Mouse (Mus musculus) kidney, embryonic 15.5 days (tissue): ENCODE results near the gene Cpm. TPM values are rescaled to one million over a fixed set of nuclear protein-coding genes. Genes with fewer than 3 reads are reported as not detected.

ENCODE experiments used
- ATAC-seq: fragments of 200-750 bp; cut with Nextera tagmentation; replicated peaks from 2 replicates; pipeline ENCODE4 v1.8.0; 2017; ENCODE audit warnings: moderate TSS enrichment; ENCODE audit not compliant: low FRiP score
- H3K27ac ChIP-seq: fragments of 300-500 bp; sonication (generic); 2 replicates; pipeline ENCODE4 v1.5.1; 2015; ENCODE audit warnings: mild to moderate bottlenecking, inconsistent platforms
- H3K27me3 ChIP-seq: fragments of 300-500 bp; sonication (generic); 2 replicates; pipeline ENCODE4 v1.6.1; 2015; ENCODE audit warnings: inconsistent platforms
- H3K36me3 ChIP-seq: fragments of 300-500 bp; sonication (generic); 2 replicates; pipeline ENCODE4 v1.6.1; 2015; ENCODE audit warnings: inconsistent platforms
- H3K4me1 ChIP-seq: fragments of 300-500 bp; sonication (generic); 2 replicates; pipeline ENCODE4 v1.6.1; 2015; ENCODE audit warnings: inconsistent platforms
- H3K4me2 ChIP-seq: fragments of 300-500 bp; sonication (generic); 2 replicates; pipeline ENCODE4 v1.6.1; 2015; ENCODE audit warnings: moderate library complexity, mild to moderate bottlenecking, inconsistent platforms
- H3K4me3 ChIP-seq: fragments of 300-500 bp; sonication (generic); replicated peaks from 2 replicates; pipeline ENCODE4 v1.5.1; 2015; ENCODE audit warnings: mild to moderate bottlenecking, inconsistent platforms
- H3K9ac ChIP-seq: fragments of 300-500 bp; sonication (generic); 2 replicates; pipeline ENCODE4 v1.6.1; 2015; ENCODE audit warnings: mild to moderate bottlenecking, inconsistent platforms
- H3K9me3 ChIP-seq: fragments of 300-500 bp; sonication (generic); replicated peaks from 2 replicates; pipeline ENCODE4 v1.6.1; 2016; ENCODE audit warnings: inconsistent platforms
- WGBS: fragments of 180-500 bp; shearing (Covaris S2); methylation state at CpG from one replicate; pipeline ENCODE4 v1.1.7; 2015; ENCODE audit warnings: mixed read lengths; 5-methylcytosine and 5-hydroxymethylcytosine counted together
- polyA plus RNA-seq: library from polyadenylated mRNA; unstranded; fragments of >200 nt; fragmentation: Nextera tagmentation; extraction: Ambion mirVana; gene quantifications from 2 replicates; pipeline ENCODE4 v1.2.1, GENCODE M21; 2015

Gene Cpm
- polyA plus RNA-seq, 1 experiment from 2014 or later, result 31.5 TPM

DNA sequence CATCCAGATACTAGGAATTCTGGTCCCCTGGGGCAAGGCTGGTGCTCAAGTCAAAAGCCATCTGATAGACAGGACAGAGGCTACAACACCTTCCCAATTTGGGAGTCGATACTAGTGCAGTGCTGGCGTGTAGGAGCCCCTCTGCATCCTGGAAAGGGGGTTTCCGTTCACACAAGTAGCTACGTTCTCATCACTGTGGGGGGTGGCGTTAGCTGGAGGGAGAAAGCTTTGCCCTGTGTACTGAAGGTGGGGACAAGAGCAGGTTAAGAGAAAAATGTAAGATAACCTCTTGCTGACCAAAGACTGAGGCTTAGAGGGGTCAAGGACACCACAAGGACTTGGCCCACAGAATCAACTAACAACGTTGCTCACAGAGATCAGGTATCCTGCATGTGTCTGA lies 14.0 kb downstream of the Cpm start:
- 77% methylated on average over 6 of the region's 6 CpGs for WGBS
- Histone ChIP-seq H3K4me1 (peaks cover 33% of the 10 kb centered on the region), H3K27me3 (no peaks in the 10 kb centered on the region), H3K9ac (no peak overlapping the region), H3K27ac (no peak overlapping the region), H3K4me2 (no peak overlapping the region), H3K9me3 (no peaks in the 10 kb centered on the region), H3K36me3 (no peaks in the 10 kb centered on the region), H3K4me3 (no peak overlapping the region)
- no peak for ATAC-seq

DNA sequence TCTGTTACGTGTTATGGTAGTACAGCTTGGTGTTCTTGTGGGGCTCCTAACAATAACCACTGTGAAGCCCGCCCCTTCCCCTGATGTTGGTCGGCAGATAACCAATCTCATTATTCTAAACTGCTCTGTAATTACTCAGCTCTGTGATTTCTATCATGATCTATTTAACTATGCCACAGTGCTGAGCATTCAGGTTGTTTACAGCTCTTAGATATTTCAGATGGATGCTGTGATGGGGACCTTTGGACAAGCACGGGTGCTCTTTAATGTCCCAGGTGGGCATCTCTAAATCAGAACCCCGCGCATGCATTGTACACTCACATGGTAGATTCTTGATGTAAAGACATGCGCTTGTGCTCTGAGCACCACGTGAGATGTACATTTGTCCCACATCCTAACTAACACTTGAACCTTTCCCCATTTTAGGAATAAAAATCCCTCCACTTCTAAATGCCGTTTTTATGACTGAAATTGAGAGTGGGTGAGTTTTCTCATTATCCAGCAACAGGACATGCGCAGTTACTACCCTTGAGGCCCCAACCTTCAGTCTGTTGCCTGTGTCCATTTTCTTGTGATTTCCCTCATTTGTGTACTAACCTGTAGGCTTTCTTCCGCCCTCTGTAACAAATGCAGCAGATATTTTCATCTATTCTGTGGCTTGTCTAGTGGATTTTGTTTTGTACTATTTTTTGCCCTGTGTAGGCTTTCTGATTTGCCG lies 14.6 kb downstream of the Cpm start:
- H3K9ac ChIP-seq, result no peak overlapping the region
- H3K36me3 ChIP-seq, result no peaks in the 10 kb centered on the region
- H3K9me3 ChIP-seq, result no peaks in the 10 kb centered on the region
- H3K27ac ChIP-seq, result no peak overlapping the region
- H3K27me3 ChIP-seq, result no peaks in the 10 kb centered on the region
- H3K4me1 ChIP-seq, result peaks cover 33% of the 10 kb centered on the region
- ATAC-seq, result no peak
- WGBS, result 73% methylated on average over 12 of the region's 12 CpGs
- H3K4me3 ChIP-seq, result no peak overlapping the region
- no peak overlapping the region for H3K4me2 ChIP-seq

DNA sequence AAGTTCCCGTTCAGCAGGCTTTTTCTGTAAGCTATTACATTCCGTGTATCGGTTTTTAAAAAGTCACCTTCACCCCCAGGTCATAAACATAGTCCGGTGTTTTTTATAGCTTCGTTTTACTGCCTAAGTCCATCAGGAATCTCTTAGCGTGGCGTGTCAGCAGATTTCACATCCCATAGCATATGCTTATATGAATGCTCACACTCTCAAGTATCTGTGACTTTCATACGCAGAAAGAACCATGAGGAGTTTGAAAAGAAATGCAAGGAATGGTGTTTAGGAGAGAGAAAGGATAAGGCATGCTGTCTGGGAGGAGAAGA lies 15.1 kb downstream of the Cpm start:
- no peak for ATAC-seq

DNA sequence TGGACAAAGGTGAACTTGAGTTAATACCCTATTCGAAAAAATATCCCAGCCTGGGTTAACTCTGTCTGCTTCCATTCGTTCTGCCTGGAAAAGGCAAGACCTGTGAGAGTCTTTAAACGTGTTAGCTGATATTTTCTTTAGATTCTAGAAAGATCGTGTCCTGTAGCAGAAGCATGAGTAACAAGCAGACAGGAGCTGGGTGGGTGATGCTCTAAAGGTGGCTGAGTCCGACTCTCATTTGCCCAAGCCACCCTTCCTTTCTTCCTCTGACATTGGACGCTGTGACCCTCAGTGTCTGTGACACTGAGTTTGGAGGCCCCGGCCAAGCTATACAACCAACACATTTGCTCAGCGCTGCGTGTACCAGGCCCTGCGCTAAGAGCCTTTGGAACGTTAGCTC lies 15.5 kb downstream of the Cpm start:
- Histone ChIP-seq H3K9me3 (no peaks in the 10 kb centered on the region), H3K4me1 (peaks cover 32% of the 10 kb centered on the region), H3K4me3 (no peak overlapping the region), H3K4me2 (no peak overlapping the region), H3K9ac (no peak overlapping the region), H3K36me3 (no peaks in the 10 kb centered on the region), H3K27me3 (no peaks in the 10 kb centered on the region), H3K27ac (no peak overlapping the region)
- WGBS, result 75% methylated on average over 11 of the region's 11 CpGs
- ATAC-seq, result no peak

More for the DNA sequence above, 15.1 kb downstream of the Cpm start:
- Histone ChIP-seq H3K27ac (no peak overlapping the region), H3K4me1 (peaks cover 33% of the 10 kb centered on the region), H3K4me3 (no peak overlapping the region), H3K27me3 (no peaks in the 10 kb centered on the region), H3K36me3 (no peaks in the 10 kb centered on the region), H3K9me3 (no peaks in the 10 kb centered on the region), H3K4me2 (no peak overlapping the region), H3K9ac (no peak overlapping the region)
- 35% methylated on average over 8 of the region's 8 CpGs for WGBS

DNA sequence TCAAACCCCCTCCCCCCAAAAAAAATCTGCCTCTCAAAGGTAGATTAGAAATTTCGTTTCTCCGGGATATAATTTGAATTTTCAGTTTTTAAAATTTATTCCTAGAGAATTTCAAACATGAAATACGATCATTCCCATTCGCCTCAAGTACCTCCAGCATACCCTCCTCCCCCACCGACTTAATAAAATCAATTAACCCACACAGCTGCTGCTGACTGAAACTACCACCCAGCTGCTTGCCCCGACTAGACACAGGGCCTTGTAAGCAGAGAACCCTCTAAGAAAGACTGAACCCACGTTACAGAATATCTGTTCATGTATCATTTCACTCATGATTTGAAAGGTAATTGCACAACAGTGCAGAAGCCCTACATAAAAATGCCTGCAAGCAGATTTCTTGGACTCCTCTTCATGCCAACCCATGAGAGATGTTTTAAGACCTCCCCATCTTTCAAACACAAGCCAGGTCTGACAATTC lies 16.2 kb downstream of the Cpm start:
- no peak overlapping the region for H3K4me3 ChIP-seq
- no peaks in the 10 kb centered on the region for H3K9me3 ChIP-seq
- no peak overlapping the region for H3K9ac ChIP-seq
- H3K36me3 ChIP-seq, result no peaks in the 10 kb centered on the region
- H3K27me3 ChIP-seq, result no peaks in the 10 kb centered on the region
- no peak overlapping the region for H3K4me2 ChIP-seq
- H3K4me1 ChIP-seq, result peaks cover 26% of the 10 kb centered on the region
- ATAC-seq, result no peak
- WGBS, result 58% methylated on average over 7 of the region's 7 CpGs
- no peak overlapping the region for H3K27ac ChIP-seq

DNA sequence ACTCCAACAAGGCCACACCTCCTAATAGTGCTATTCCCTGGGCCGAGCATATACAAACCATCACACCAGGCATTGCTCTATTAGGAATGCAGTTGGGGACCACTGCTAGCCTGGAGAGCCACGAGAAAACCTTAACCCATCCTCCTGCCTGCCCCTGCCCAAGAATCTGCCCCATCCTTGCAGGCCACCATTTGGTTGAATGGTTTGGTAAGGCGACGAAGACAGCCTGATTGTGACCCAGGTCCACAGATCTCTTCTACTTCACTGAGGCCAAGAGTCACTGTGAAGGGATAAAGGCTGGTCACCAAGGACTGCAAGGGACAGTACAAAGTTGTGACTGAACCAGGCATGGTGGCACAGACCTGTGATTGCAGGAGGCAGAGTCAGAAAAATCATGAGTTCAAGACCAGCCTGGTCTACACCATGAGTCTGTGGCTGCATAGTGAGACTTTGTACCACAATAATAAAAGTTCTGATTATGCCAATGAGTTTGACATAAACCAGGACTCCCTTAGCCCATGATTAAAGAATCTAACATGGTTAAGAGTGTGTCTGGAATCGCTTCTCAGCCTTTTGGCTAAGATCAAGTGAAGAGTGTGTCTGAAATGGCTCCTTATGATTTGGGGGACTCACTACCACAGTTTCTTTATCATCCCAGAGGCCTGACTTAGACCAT lies 17.3 kb downstream of the Cpm start:
- H3K9ac ChIP-seq, result no peak overlapping the region
- H3K36me3 ChIP-seq, result no peaks in the 10 kb centered on the region
- H3K27ac ChIP-seq, result no peak overlapping the region
- H3K4me3 ChIP-seq, result no peak overlapping the region
- peak overlapping the region; percentile 43; the same call in 1 of the 2 replicates for H3K4me2 ChIP-seq
- H3K4me1 ChIP-seq, result peaks cover 17% of the 10 kb centered on the region
- no peaks in the 10 kb centered on the region for H3K27me3 ChIP-seq
- H3K9me3 ChIP-seq, result no peaks in the 10 kb centered on the region
- ATAC-seq, result no peak
- WGBS, result 94% methylated on average over 5 of the region's 5 CpGs

DNA sequence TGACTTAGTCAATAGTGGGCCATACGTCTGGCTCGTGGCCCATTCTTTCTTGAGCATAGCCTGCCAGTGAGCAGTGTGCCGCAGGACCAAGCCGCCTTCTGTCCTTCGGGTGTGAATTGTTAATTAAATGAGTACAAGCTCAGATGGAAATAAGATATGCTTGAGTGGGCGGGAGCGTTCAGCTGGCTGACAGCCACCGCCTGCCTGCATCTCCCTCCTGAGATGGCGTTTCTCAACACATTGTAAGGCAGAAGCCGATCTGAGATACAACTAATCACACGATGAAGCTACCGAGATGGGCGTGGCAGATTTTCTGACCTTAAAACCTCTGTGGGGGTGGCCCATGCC lies 17.8 kb downstream of the Cpm start:
- no peak overlapping the region for H3K27ac ChIP-seq
- H3K36me3 ChIP-seq, result no peaks in the 10 kb centered on the region
- H3K4me3 ChIP-seq, result no peak overlapping the region
- 46% methylated on average over 13 of the region's 13 CpGs for WGBS
- H3K9me3 ChIP-seq, result no peaks in the 10 kb centered on the region
- peak overlapping the region; percentile 43 for H3K4me2 ChIP-seq
- no peaks in the 10 kb centered on the region for H3K27me3 ChIP-seq
- peaks cover 16% of the 10 kb centered on the region for H3K4me1 ChIP-seq
- H3K9ac ChIP-seq, result no peak overlapping the region
- peak; percentile 76 for ATAC-seq

DNA sequence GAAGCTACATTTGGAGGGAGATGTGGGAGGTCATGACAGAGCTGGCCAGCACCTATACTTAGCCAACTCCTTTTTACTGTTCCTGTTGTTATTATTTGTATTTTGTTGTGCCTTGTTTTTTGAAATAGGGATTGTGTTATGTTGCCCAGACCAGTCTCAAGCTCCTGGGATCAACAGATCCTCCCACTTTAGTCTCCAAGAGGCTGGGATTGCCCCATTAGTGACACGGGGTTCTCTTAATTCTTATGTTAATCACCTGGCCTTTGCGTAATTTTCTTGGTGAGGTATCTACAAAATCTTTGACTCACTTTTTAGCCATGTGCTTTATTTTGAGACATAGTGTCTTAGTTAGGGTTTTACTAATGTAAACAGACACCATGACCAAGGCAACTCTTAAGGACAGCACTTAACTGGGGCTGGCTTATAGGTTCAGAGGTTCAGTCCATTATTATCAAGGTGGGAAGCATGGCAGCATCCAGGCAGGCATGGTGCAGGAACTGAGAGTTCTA lies 18.7 kb downstream of the Cpm start:
- ATAC-seq, result no peak
- Histone ChIP-seq H3K4me3 (no peak overlapping the region), H3K9ac (no peak overlapping the region)

DNA sequence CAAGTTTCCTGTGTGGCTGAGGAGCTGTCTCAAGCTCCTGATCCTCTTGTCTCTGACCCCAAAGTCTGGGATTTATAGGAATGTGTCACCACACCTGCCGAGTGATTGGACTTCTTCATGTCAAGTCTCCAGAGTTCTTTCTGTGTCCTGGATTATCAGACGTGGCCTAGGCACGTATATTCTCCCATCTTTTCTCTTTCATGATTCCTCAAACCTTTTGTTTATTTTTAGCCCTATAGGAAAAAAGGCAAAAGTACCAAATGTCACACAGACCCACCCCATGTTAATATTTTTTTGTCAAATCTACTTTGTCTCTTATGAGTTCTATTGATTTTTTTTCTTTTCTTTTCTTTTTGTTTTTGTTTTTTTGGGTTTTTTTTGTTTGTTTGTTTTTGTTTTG lies 19.3 kb downstream of the Cpm start:
- no peak overlapping the region for H3K9ac ChIP-seq
- no peaks in the 10 kb centered on the region for H3K27me3 ChIP-seq
- no peaks in the 10 kb centered on the region for H3K9me3 ChIP-seq
- no peaks in the 10 kb centered on the region for H3K36me3 ChIP-seq
- H3K4me2 ChIP-seq, result no peak overlapping the region
- ATAC-seq, result no peak
- no peak overlapping the region for H3K27ac ChIP-seq
- no peak overlapping the region for H3K4me3 ChIP-seq
- peaks cover 16% of the 10 kb centered on the region for H3K4me1 ChIP-seq
- 87% methylated on average over 3 of the region's 3 CpGs for WGBS

More for the DNA sequence above, 18.7 kb downstream of the Cpm start:
- Histone ChIP-seq H3K9me3 (no peaks in the 10 kb centered on the region), H3K27ac (no peak overlapping the region), H3K4me2 (no peak overlapping the region), H3K4me1 (peaks cover 16% of the 10 kb centered on the region), H3K27me3 (no peaks in the 10 kb centered on the region), H3K36me3 (no peaks in the 10 kb centered on the region)
- WGBS, result 91% methylated on average over 2 of the region's 2 CpGs

DNA sequence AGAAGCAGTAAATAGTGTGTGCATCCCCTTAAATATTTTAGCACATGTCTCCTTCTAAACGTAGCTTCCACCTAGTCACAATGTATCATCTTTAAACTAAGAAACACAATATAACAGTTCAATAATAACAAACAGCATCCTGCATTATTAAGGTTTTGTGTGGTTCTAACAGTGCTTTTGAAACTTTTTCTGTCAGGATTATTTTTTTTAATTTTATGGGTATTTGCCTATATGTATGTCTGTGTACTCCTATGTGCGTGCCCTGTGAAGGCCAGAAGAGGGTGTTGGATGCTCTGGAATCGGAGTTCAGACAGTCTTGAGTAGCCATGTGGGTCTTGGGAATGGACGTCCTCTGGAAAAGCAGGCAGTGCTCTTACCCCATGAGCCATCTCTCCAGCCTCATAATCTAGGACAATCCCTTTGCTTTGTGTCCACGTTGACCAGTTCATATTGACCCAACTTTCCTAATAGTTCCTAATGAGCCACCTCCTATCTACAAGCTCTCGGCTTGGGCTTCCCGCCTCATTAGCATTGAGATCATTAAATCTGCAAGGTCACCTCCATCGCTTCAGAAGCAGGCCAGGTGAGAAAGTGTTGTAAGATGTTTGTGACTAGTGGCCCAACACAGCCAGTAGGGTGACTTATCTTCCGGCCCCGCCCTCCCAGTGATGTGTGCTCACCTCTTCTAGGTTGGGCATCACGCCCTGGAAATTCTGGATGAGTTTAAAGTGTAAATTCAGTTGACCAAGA lies 20.2 kb downstream of the Cpm start:
- H3K27ac ChIP-seq, result no peak overlapping the region
- H3K4me2 ChIP-seq, result no peak overlapping the region
- 86% methylated on average over 11 of the region's 11 CpGs for WGBS
- H3K9ac ChIP-seq, result no peak overlapping the region
- no peaks in the 10 kb centered on the region for H3K27me3 ChIP-seq
- ATAC-seq, result no peak
- H3K4me1 ChIP-seq, result peaks cover 12% of the 10 kb centered on the region
- no peaks in the 10 kb centered on the region for H3K36me3 ChIP-seq
- no peak overlapping the region for H3K4me3 ChIP-seq
- H3K9me3 ChIP-seq, result no peaks in the 10 kb centered on the region

DNA sequence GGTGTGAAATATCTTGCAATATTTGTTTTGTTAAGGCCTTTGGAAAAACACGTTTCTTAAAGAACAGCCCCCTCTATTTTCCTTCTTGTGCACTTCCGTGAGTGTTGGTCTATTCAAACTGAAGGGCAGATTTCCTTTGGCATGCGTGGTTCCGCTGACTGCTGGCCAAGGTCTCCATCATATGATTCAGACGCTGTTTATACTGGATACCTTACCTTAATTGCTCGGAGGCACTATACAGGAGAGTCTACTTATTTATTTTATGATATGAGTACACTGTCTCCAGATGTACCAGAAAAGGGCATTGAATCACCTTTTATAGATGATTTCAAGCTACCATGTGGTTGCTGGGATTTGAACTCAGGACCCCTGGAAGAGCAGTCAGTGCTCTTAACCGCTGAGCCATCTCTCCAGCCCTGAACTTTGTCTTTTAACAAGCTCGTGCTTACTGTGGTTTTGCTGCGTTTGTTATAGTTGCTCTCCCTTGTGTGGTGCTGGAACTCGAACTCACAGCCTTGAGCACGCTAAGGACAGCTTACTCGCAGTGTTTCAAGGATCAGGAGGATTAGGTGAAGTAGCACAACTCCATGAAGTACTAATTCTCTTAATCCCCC lies 20.8 kb downstream of the Cpm start:
- Histone ChIP-seq H3K27ac (no peak overlapping the region), H3K4me2 (no peak overlapping the region), H3K27me3 (no peaks in the 10 kb centered on the region), H3K36me3 (no peaks in the 10 kb centered on the region), H3K9me3 (no peaks in the 10 kb centered on the region), H3K4me3 (no peak overlapping the region), H3K9ac (no peak overlapping the region), H3K4me1 (peaks cover 11% of the 10 kb centered on the region)
- no peak for ATAC-seq
- WGBS, result 90% methylated on average over 12 of the region's 12 CpGs

DNA sequence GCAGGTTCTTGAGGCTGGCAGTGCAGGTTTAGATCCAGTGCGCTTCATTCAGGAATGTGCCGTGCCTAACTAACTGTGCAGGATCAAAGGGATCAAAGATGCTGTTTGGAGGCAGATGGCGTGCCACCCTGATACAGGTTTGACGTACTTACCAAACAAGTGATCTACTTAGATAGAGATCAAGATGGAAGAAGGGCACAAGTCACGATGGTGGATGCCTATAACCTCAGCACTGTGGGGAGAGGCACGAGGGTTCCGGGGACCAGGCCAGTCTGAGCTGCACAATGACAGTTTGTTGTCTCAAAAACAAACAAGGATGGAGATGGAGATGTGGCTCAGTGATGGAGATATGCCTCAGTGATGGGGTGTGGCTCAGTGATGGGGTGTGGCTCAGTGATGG lies 21.4 kb downstream of the Cpm start:
- WGBS, result 84% methylated on average over 7 of the region's 7 CpGs
- Histone ChIP-seq H3K9me3 (no peaks in the 10 kb centered on the region), H3K27me3 (no peaks in the 10 kb centered on the region), H3K9ac (no peak overlapping the region), H3K4me2 (no peak overlapping the region), H3K4me3 (no peak overlapping the region), H3K27ac (no peak overlapping the region), H3K4me1 (peaks cover 11% of the 10 kb centered on the region), H3K36me3 (no peaks in the 10 kb centered on the region)
- ATAC-seq, result no peak
